Mouse (Mus musculus): ENCODE measurements around the gene Mgat3.

DNA sequence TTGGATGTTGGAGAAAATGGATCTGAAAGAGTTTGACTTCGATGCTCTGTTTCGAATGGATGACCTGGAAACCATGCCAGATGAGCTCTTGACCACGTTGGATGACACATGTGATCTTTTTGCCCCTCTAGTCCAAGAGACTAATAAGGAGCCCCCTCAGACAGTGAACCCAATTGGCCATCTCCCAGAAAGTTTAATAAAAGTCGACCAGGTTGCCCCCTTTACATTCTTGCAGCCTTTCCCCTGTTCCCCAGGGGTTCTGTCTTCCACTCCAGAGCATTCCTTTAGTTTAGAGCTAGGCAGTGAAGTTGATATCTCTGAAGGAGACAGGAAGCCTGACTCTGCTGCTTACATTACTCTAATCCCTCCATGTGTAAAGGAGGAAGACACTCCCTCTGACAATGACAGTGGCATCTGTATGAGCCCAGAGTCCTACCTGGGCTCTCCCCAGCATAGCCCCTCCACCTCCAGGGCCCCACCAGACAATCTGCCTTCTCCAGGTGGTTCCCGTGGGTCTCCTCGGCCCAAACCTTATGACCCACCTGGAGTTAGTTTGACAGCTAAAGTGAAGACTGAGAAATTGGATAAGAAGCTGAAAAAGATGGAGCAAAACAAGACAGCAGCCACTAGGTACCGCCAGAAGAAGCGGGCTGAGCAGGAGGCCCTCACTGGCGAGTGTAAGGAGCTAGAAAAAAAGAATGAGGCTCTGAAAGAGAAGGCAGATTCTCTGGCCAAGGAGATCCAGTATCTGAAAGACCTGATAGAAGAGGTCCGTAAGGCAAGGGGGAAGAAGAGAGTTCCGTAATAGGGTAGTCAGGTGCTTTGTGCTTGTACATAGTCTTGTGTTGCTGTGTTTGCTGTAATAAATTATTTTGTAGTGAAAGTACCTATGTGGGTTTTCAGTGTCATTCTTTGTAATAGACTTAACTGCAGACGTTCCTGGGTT, 83.4 kb downstream of the Mgat3 start:
- TF ChIP-seq CTCF (IDR thresholded peaks at IDR 0.05; ENCODE audit: low read depth): no peak
- no peak for TF ChIP-seq EP300 (IDR thresholded peaks at IDR 0.05; ENCODE audit: low read depth)
